Mouse (Mus musculus) myocyte (in vitro differentiated cells): ENCODE results near the gene Hnrnpk. TPM values are rescaled to one million over a fixed set of nuclear protein-coding genes. Genes with fewer than 3 reads are reported as not detected.
A peak's percentile ranks its signal among the peaks of the same experiment; 100 is the strongest.

Source experiments
- H3K27me3 ChIP-seq: one replicate; pipeline ENCODE4 v1.6.1; 2011; ENCODE audit not compliant: control insufficient read depth, insufficient read depth, insufficient read length
- H3K36me3 ChIP-seq: one replicate; pipeline ENCODE4 v1.6.1; 2011; ENCODE audit not compliant: control insufficient read depth, insufficient read depth
- H3K4me2 ChIP-seq: one replicate; pipeline ENCODE4 v1.6.1; 2011; ENCODE audit warnings: low read depth, control low read depth
- H3K4me3 ChIP-seq: one replicate; pipeline ENCODE4 v1.5.1; 2011; ENCODE audit warnings: mild to moderate bottlenecking, control low read depth, moderate library complexity
- H3K79me2 ChIP-seq: one replicate; pipeline ENCODE4 v1.6.1; 2011; ENCODE audit not compliant: control insufficient read depth, insufficient read depth
- H3ac ChIP-seq: one replicate; pipeline ENCODE4 v1.6.1; 2011; ENCODE audit not compliant: control insufficient read depth, insufficient read length
- CEBPB ChIP-seq: IDR thresholded peaks from 2 replicates; pipeline ENCODE4 v1.6.1; 2011; ENCODE audit warnings: mild to moderate bottlenecking, moderate library complexity; ENCODE audit not compliant: poor library complexity, insufficient read depth, severe bottlenecking
- E2F4 ChIP-seq: IDR thresholded peaks from one replicate; pipeline ENCODE4 v1.6.1; 2011; ENCODE audit warnings: mild to moderate bottlenecking, control low read depth, moderate library complexity; ENCODE audit not compliant: insufficient read depth
- MAX ChIP-seq: IDR thresholded peaks from one replicate; pipeline ENCODE4 v1.6.1; 2011; ENCODE audit warnings: low read depth, mild to moderate bottlenecking, control low read depth
- MYOD1 ChIP-seq, 3 experiments: IDR thresholded peaks; one replicate each; pipeline ENCODE4 v1.6.1; 2011; ENCODE audit warnings: control low read depth in 2 of 3, low read depth in 2 of 3, mild to moderate bottlenecking in 2 of 3, moderate library complexity in 1 of 3; ENCODE audit not compliant: insufficient read length in 2 of 3, control insufficient read depth in 1 of 3
- MYOG ChIP-seq, 3 experiments: IDR thresholded peaks; one replicate each; pipeline ENCODE4 v1.6.1; 2011; ENCODE audit warnings: control low read depth in 2 of 3, low read depth in 2 of 3, mild to moderate bottlenecking in 2 of 3; ENCODE audit not compliant: insufficient read length in 2 of 3, control insufficient read depth in 1 of 3, insufficient read depth in 1 of 3
- POLR2A ChIP-seq: IDR thresholded peaks from one replicate; pipeline ENCODE4 v1.6.1; 2011; ENCODE audit warnings: low read depth, mild to moderate bottlenecking, control low read depth, moderate library complexity; ENCODE audit not compliant: insufficient read length
- POLR2AphosphoS2 ChIP-seq: IDR thresholded peaks from one replicate; pipeline ENCODE4 v1.6.1; 2011; ENCODE audit warnings: low read depth, control low read depth; ENCODE audit not compliant: insufficient read length
- REST ChIP-seq: IDR thresholded peaks from one replicate; pipeline ENCODE4 v1.6.1; 2011; ENCODE audit warnings: mild to moderate bottlenecking, control low read depth, moderate library complexity; ENCODE audit not compliant: insufficient read depth, insufficient read length
- SRF ChIP-seq: IDR thresholded peaks from one replicate; pipeline ENCODE4 v1.6.1; 2011; ENCODE audit warnings: low read depth; ENCODE audit not compliant: control insufficient read depth, insufficient read length
- TCF12 ChIP-seq: IDR thresholded peaks from one replicate; pipeline ENCODE4 v1.6.1; 2011; ENCODE audit warnings: mild to moderate bottlenecking, control low read depth; ENCODE audit not compliant: poor library complexity, insufficient read depth, severe bottlenecking
- TCF3 ChIP-seq: IDR thresholded peaks from one replicate; pipeline ENCODE4 v1.6.1; 2011; ENCODE audit warnings: low read depth, control low read depth; ENCODE audit not compliant: insufficient read length
- USF1 ChIP-seq: IDR thresholded peaks from one replicate; pipeline ENCODE4 v1.6.1; 2011; ENCODE audit warnings: low read depth, mild to moderate bottlenecking, control low read depth, moderate library complexity
- polyA plus RNA-seq: library from polyadenylated mRNA; unstranded; fragments of >200 nt; fragmentation: generic; extraction: Trizol; gene quantifications from one replicate; pipeline ENCODE4 v1.2.1, GENCODE M21; 2012; ENCODE audit warnings: missing spikeins

Gene Hnrnpk
- polyA plus RNA-seq, 1 experiment: 289 TPM

DNA sequence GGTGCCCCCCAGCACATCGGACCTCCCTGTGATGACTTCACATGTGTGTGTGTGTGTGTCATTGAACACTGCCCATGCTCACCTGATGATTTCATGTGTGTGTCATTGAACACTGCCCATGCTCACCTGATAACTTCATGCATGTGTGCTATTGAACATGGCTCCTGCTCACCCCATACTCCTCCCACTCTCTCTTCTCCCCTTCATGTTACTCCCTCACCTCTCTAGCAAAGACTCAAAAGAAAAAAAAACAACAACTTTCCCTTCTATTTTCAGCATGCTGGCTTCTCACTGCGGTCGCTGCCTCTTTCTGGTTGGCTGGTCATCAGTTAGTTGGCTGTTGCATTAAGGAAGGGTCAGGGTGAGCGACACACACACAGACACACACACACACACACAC, 15.5 kb upstream of the Hnrnpk start:
- Histone ChIP-seq H3K27me3 (no peaks in the 10 kb centered on the region), H3K4me2 (no peak overlapping the region), H3K4me3 (no peak overlapping the region), H3ac (no peak overlapping the region), H3K79me2 (no peaks in the 10 kb centered on the region), H3K36me3 (no peaks in the 10 kb centered on the region)
- TF ChIP-seq POLR2AphosphoS2 (no peak), MYOD1 (IDR thresholded peaks at IDR 0.05; ENCODE audit: control insufficient read depth in 1 of 3, insufficient read length in 2 of 3, low read depth in 2 of 3) (no peak), CEBPB (no peak), E2F4 (no peak), TCF3 (no peak), MAX (no peak), POLR2A (no peak)

DNA sequence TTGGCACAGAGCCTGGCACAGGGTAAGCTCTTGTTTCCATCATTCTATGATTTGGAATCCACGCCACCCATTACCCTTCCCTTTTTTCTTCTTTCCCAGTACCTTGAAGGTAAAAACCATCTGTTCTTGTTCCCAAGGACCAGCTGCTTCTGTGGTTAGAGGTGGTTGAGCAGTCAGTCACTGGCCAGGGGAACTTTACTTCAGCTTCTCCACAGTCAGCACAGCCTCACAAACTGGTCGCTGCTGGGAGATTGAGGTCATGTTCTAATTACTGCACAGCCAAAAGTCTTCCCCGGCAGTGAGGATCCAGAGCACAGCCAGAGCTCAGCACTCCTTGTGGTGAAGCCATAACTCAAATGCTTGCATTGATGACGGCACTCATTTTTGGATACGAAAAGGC, 12.7 kb upstream of the Hnrnpk start:
- Histone ChIP-seq H3K36me3 (peaks cover 5% of the 10 kb centered on the region), H3K4me3 (no peak overlapping the region), H3K27me3 (no peaks in the 10 kb centered on the region), H3ac (no peak overlapping the region), H3K4me2 (peak overlapping the region; percentile 51), H3K79me2 (no peaks in the 10 kb centered on the region)
- peak; percentile 51 for TF ChIP-seq TCF12
- TF ChIP-seq SRF: no peak
- peak in 2 of 3 experiments; percentile 58 to 77 for TF ChIP-seq MYOD1 (IDR thresholded peaks at IDR 0.05; ENCODE audit: control insufficient read depth in 1 of 3, insufficient read length in 2 of 3, low read depth in 2 of 3)
- peak in 2 of 3 experiments; percentile 34 to 65 for TF ChIP-seq MYOG (IDR thresholded peaks at IDR 0.05; ENCODE audit: control insufficient read depth in 1 of 3, insufficient read depth in 1 of 3, insufficient read length in 2 of 3, low read depth in 2 of 3)
- TF ChIP-seq POLR2A: no peak

DNA sequence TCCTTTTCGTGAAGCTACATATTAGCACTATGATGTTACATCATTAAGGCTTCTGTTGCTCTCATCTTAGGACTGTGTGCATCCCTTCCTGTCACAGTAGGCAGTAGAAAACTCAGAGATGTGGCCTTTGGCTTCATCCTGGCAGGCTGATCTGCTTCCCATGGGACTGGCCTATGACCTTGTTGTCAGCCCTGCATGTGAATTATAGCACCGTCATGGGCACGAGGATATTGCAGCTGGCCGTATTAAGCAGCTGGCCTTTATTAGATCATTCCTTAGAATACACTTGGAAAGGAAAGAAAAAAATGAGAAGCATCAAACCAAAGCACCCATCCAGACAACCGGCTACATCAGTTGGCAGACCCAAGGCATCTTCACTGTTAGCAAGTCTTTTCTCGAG, 12.2 kb upstream of the Hnrnpk start:
- Histone ChIP-seq H3K36me3 (peaks cover 9% of the 10 kb centered on the region), H3K79me2 (no peaks in the 10 kb centered on the region), H3K4me3 (no peak overlapping the region), H3K4me2 (peak overlapping the region; percentile 51), H3ac (no peak overlapping the region), H3K27me3 (no peaks in the 10 kb centered on the region)
- TF ChIP-seq TCF3: peak; percentile 74
- no peak for TF ChIP-seq REST
- TF ChIP-seq MYOG (IDR thresholded peaks at IDR 0.05; ENCODE audit: control insufficient read depth in 1 of 3, insufficient read depth in 1 of 3, insufficient read length in 2 of 3, low read depth in 2 of 3): peak in 2 of 3 experiments; percentile 51 to 73
- no peak for TF ChIP-seq E2F4
- TF ChIP-seq POLR2A: no peak
- TF ChIP-seq CEBPB: no peak
- no peak for TF ChIP-seq USF1
- no peak for TF ChIP-seq MAX
- TF ChIP-seq POLR2AphosphoS2: no peak
- no peak for TF ChIP-seq SRF
- peak; percentile 45 to 83 (median 66) for TF ChIP-seq MYOD1 (IDR thresholded peaks at IDR 0.05; ENCODE audit: control insufficient read depth in 1 of 3, insufficient read length in 2 of 3, low read depth in 2 of 3)
- peak; percentile 76 for TF ChIP-seq TCF12

DNA sequence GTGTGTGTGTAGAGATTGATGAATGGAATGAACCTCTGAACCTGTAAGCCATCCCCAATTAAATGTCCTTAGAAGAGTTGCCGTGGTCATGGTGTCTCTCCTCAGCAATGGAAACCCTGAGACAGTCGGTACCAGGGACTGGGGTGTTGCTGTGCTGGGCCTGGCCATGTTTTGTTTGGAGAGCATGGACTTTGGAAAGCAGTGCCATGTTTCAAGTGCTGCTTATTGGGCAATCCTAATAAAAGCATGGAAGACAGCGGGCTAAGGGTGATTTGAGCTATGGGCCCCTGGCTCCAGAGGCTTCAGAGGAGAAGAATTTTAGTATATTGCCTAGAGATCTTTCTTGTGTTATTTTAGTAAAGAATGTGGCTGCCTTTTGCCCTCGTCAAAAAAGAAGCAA, 7.9 kb upstream of the Hnrnpk start:
- TF ChIP-seq REST: no peak
- TF ChIP-seq MAX: no peak
- no peak for TF ChIP-seq POLR2AphosphoS2
- TF ChIP-seq MYOD1 (IDR thresholded peaks at IDR 0.05; ENCODE audit: control insufficient read depth in 1 of 3, insufficient read length in 2 of 3, low read depth in 2 of 3): no peak
- no peak for TF ChIP-seq TCF3
- no peak for TF ChIP-seq POLR2A

DNA sequence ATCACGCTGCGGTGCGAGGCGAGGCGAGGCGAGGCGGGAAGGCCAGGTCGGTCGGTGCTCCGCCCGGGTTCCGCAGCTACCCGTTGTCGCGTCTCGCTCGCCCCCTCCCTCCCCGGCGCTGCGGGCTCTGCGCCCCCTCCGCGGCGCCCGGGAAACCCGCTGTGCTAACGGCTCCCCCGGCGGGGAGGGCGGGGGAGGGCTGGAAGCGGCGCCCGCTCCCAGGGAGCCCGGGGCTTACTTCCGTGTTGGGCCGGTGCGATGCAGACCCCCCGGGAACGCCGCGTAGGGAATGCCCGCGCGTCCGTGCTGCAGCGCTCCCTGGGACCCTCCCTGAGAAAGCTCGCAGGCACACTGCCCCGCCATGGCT, 416 bp downstream of the Hnrnpk start:
- Histone ChIP-seq H3K79me2 (peaks cover 78% of the 10 kb centered on the region), H3K4me3 (peak overlapping the region; percentile 79), H3K4me2 (peak overlapping the region; percentile 68), H3K36me3 (peaks cover 23% of the 10 kb centered on the region), H3K27me3 (no peaks in the 10 kb centered on the region), H3ac (peak overlapping the region; percentile 74)
- TF ChIP-seq TCF12: no peak
- peak in 1 of 3 experiments; percentile 0 for TF ChIP-seq MYOG (IDR thresholded peaks at IDR 0.05; ENCODE audit: control insufficient read depth in 1 of 3, insufficient read depth in 1 of 3, insufficient read length in 2 of 3, low read depth in 2 of 3)

More for the DNA sequence above, 7.9 kb upstream of the Hnrnpk start:
- Histone ChIP-seq H3K27me3 (no peaks in the 10 kb centered on the region), H3K4me2 (no peak overlapping the region), H3K36me3 (peaks cover 15% of the 10 kb centered on the region), H3ac (no peak overlapping the region), H3K4me3 (no peak overlapping the region), H3K79me2 (peaks cover 9% of the 10 kb centered on the region)
